Mouse (Mus musculus) CH12.LX (cell line): ENCODE measurements around the gene Slc22a14. TPM values are rescaled to one million over a fixed set of nuclear protein-coding genes. Genes with fewer than 3 reads are reported as not detected.

ENCODE experiments used
- DNase-seq: peaks from one replicate; pipeline ENCODE4 v3.0.0-alpha.2; 2013; ENCODE audit errors: extremely low read depth
- H3K27ac ChIP-seq: 2 replicates; pipeline ENCODE4 v1.5.1; 2012; ENCODE audit warnings: low read depth, mild to moderate bottlenecking, control low read depth, moderate library complexity; ENCODE audit not compliant: insufficient read depth
- H3K27me3 ChIP-seq: replicated peaks from 2 replicates; pipeline ENCODE3; 2012; ENCODE audit warnings: inconsistent platforms
- H3K36me3 ChIP-seq, 2 experiments: replicated peaks in 1 of 2; 2 replicates each; pipeline versions ENCODE3 to v1.6.1; 2012; ENCODE audit warnings: inconsistent platforms in 1 of 2, low read length in 1 of 2, mild to moderate bottlenecking in 1 of 2, mixed read lengths in 1 of 2, moderate library complexity in 1 of 2; ENCODE audit not compliant: control insufficient read depth in 1 of 2, insufficient read depth in 1 of 2
- H3K4me1 ChIP-seq, 2 experiments: 2 replicates each; pipeline ENCODE4 v1.6.1; 2012; ENCODE audit warnings: inconsistent platforms in 1 of 2, moderate library complexity in 1 of 2; ENCODE audit not compliant: insufficient read depth in 2 of 2, control insufficient read depth in 1 of 2
- H3K4me2 ChIP-seq: 2 replicates; pipeline ENCODE4 v1.6.1; 2012; ENCODE audit warnings: low read depth, mild to moderate bottlenecking, control low read depth; ENCODE audit not compliant: poor library complexity, insufficient read depth, severe bottlenecking
- H3K4me3 ChIP-seq, 3 experiments: fragments of 150-350 bp in 1 of 3; sonication (generic) in 1 of 3; replicated peaks in 1 of 3; 2 replicates each; pipeline versions ENCODE3 to v1.5.1; 2011 to 2012; ENCODE audit warnings: low read depth in 2 of 3, low read length in 2 of 3, mild to moderate bottlenecking in 2 of 3, moderate library complexity in 2 of 3, control low read depth in 1 of 3, improper control_type of control experiment in 1 of 3, inconsistent platforms in 1 of 3, mixed read lengths in 1 of 3; ENCODE audit not compliant: poor library complexity in 1 of 3
- H3K79me2 ChIP-seq: replicated peaks from 2 replicates; pipeline ENCODE4 v1.6.1; 2012; ENCODE audit warnings: mild to moderate bottlenecking, moderate library complexity; ENCODE audit not compliant: control insufficient read depth, poor library complexity, insufficient read depth, severe bottlenecking; ENCODE audit errors: extremely low read depth
- H3K9ac ChIP-seq: 2 replicates; pipeline ENCODE4 v1.6.1; 2012; ENCODE audit warnings: low read depth, mild to moderate bottlenecking, control low read depth, moderate library complexity; ENCODE audit not compliant: insufficient read depth
- H3K9me3 ChIP-seq: replicated peaks from 2 replicates; pipeline ENCODE3; 2012; ENCODE audit warnings: low read length, inconsistent platforms, mixed read lengths
- CHD1 ChIP-seq: IDR thresholded peaks from 2 replicates; pipeline ENCODE4 v1.6.1; 2012; ENCODE audit warnings: low read depth, low read length, improper control_type of control experiment, inconsistent platforms
- CHD2 ChIP-seq: IDR thresholded peaks from 2 replicates; pipeline ENCODE4 v1.6.1; 2011; ENCODE audit warnings: low read length, improper control_type of control experiment
- CTCF ChIP-seq, 2 experiments: IDR thresholded peaks in 1 of 2; conservative IDR thresholded peaks in 1 of 2; 2 replicates each; pipeline ENCODE4 v1.5.1; 2011 to 2012; ENCODE audit warnings: low read depth in 2 of 2, low read length in 2 of 2, improper control_type of control experiment in 1 of 2, inconsistent platforms in 1 of 2, mild to moderate bottlenecking in 1 of 2, moderate library complexity in 1 of 2
- E2F4 ChIP-seq: IDR thresholded peaks from 2 replicates; pipeline ENCODE4 v1.6.1; 2011; ENCODE audit warnings: low read depth, low read length, improper control_type of control experiment; ENCODE audit not compliant: insufficient replicate concordance
- ELF1 ChIP-seq: IDR thresholded peaks from 2 replicates; pipeline ENCODE4 v1.6.1; 2014; ENCODE audit warnings: low read depth, mild to moderate bottlenecking, inconsistent platforms, low read length, improper control_type of control experiment
- EP300 ChIP-seq: IDR thresholded peaks from 2 replicates; pipeline ENCODE4 v1.6.1; 2011; ENCODE audit warnings: low read length, improper control_type of control experiment
- ETS1 ChIP-seq: conservative IDR thresholded peaks from 2 replicates; pipeline ENCODE4 v1.6.1; 2012; ENCODE audit warnings: low read depth, mild to moderate bottlenecking, inconsistent platforms, low read length, improper control_type of control experiment, moderate library complexity
- GABPA ChIP-seq: IDR thresholded peaks from 2 replicates; pipeline ENCODE4 v1.6.1; 2012; ENCODE audit warnings: low read depth, low read length, improper control_type of control experiment, inconsistent platforms; ENCODE audit not compliant: insufficient replicate concordance
- HCFC1 ChIP-seq: IDR thresholded peaks from 2 replicates; pipeline ENCODE4 v1.6.1; 2012; ENCODE audit warnings: low read depth, mild to moderate bottlenecking, inconsistent platforms, low read length, improper control_type of control experiment
- IRF4 ChIP-seq: IDR thresholded peaks from 2 replicates; pipeline ENCODE4 v1.6.1; 2014; ENCODE audit warnings: low read depth, mild to moderate bottlenecking, inconsistent platforms, low read length, improper control_type of control experiment
- JUN ChIP-seq: IDR thresholded peaks from 2 replicates; pipeline ENCODE4 v1.6.1; 2011; ENCODE audit warnings: low read depth, mild to moderate bottlenecking, low read length, improper control_type of control experiment, moderate library complexity; ENCODE audit not compliant: insufficient read depth
- MEF2A ChIP-seq: IDR thresholded peaks from 2 replicates; pipeline ENCODE4 v1.6.1; 2014; ENCODE audit warnings: low read depth, mild to moderate bottlenecking, inconsistent platforms, low read length, improper control_type of control experiment, borderline replicate concordance
- NRF1 ChIP-seq: IDR thresholded peaks from 2 replicates; pipeline ENCODE4 v1.6.1; 2014; ENCODE audit warnings: low read depth, mild to moderate bottlenecking, inconsistent platforms, low read length, improper control_type of control experiment, moderate library complexity
- POLR2A ChIP-seq: IDR thresholded peaks from 2 replicates; pipeline ENCODE4 v1.6.1; 2011; ENCODE audit warnings: low read depth, mild to moderate bottlenecking, improper control_type of control experiment, low read length
- POLR2AphosphoS2 ChIP-seq: IDR thresholded peaks from 2 replicates; pipeline ENCODE4 v1.6.1; 2011; ENCODE audit warnings: low read depth, low read length, improper control_type of control experiment
- RAD21 ChIP-seq: IDR thresholded peaks from 2 replicates; pipeline ENCODE4 v1.6.1; 2011; ENCODE audit warnings: low read depth, mild to moderate bottlenecking, low read length, improper control_type of control experiment, moderate library complexity
- RCOR1 ChIP-seq: conservative IDR thresholded peaks from 2 replicates; pipeline ENCODE4 v1.6.1; 2012; ENCODE audit warnings: low read depth, mild to moderate bottlenecking, inconsistent platforms, low read length, improper control_type of control experiment
- SIN3A ChIP-seq: IDR thresholded peaks from 2 replicates; pipeline ENCODE4 v1.6.1; 2012; ENCODE audit warnings: low read length, improper control_type of control experiment, inconsistent platforms
- SMC3 ChIP-seq: IDR thresholded peaks from 2 replicates; pipeline ENCODE4 v1.6.1; 2011; ENCODE audit warnings: low read depth, low read length, improper control_type of control experiment
- TBP ChIP-seq: conservative IDR thresholded peaks from 2 replicates; pipeline ENCODE4 v1.6.1; 2011; ENCODE audit warnings: low read depth, low read length, improper control_type of control experiment
- TCF12 ChIP-seq: IDR thresholded peaks from 2 replicates; pipeline ENCODE4 v1.6.1; 2014; ENCODE audit warnings: low read depth, mild to moderate bottlenecking, inconsistent platforms, low read length, improper control_type of control experiment
- UBTF ChIP-seq: IDR thresholded peaks from 2 replicates; pipeline ENCODE4 v1.6.1; 2012; ENCODE audit warnings: low read depth, mild to moderate bottlenecking, inconsistent platforms, low read length, improper control_type of control experiment, moderate library complexity
- USF1 ChIP-seq: IDR thresholded peaks from 2 replicates; pipeline ENCODE4 v1.6.1; 2014; ENCODE audit warnings: low read depth, mild to moderate bottlenecking, inconsistent platforms, low read length, improper control_type of control experiment
- ZNF384 ChIP-seq: IDR thresholded peaks from 2 replicates; pipeline ENCODE4 v1.6.1; 2012; ENCODE audit warnings: low read depth, low read length, improper control_type of control experiment, inconsistent platforms
- dilution Hi-C: fragments of 300-500 bp; cut with MboI; formaldehyde crosslinking; loops from 2 replicates; pipeline ENCODE4 v1.14.3; 2020; ENCODE audit warnings: low sequenced_read_pairs; ENCODE audit not compliant: extremely low pct_unique_long_range_greater_than_20kb, extremely low pct_ligation_motif_present
- in situ Hi-C: fragments of 300-500 bp; cut with MboI; formaldehyde crosslinking; loops from 3 replicates; pipeline ENCODE4 v1.14.3; 2019; ENCODE audit warnings: low sequenced_read_pairs, low pct_ligation_motif_present, low pct_unique_long_range_greater_than_20kb, mixed read lengths
- polyA plus RNA-seq: library from polyadenylated mRNA; unstranded; fragments of >175 nt; gene quantifications from 2 replicates; pipeline ENCODE4 v1.2.1, GENCODE M21; 2012; ENCODE audit warnings: low read depth; ENCODE audit not compliant: insufficient read length
- total RNA-seq, 2 experiments: library from RNA; depleted of rRNA; stranded (reverse); fragments of 300-350 nt in 1 of 2; fragments of >200 nt in 1 of 2; gene quantifications; 2 replicates each; pipeline ENCODE4 v1.2.3; 2012 to 2014

Slc22a14 gene
- total and polyA plus RNA-seq, 3 experiments, result not detected

GRCm38 (mm10) chr9:119164743-119165142 lies 200.6 kb downstream of the Slc22a14 start:
- TF ChIP-seq CHD2 (no peak), RCOR1 (no peak), TCF12 (no peak), GABPA (no peak), POLR2A (no peak), CHD1 (no peak), UBTF (no peak), IRF4 (no peak), SMC3 (no peak), ZNF384 (no peak), NRF1 (no peak), MEF2A (no peak), POLR2AphosphoS2 (no peak), USF1 (no peak)
- TF ChIP-seq, all 38 proteins: peak for 0
- Histone ChIP-seq H3K4me1 (no peaks in the 10 kb centered on the region), H3K79me2 (no peaks in the 10 kb centered on the region), H3K27me3 (peaks cover 50% of the 10 kb centered on the region), H3K27ac (no peak overlapping the region), H3K4me2 (no peak overlapping the region), H3K4me3 (no peak overlapping the region), H3K9ac (no peak overlapping the region), H3K9me3 (no peaks in the 10 kb centered on the region), H3K36me3 (no peaks in the 10 kb centered on the region)
- in situ Hi-C loops, result no loop called here
- DNase-seq, result no peak
- dilution Hi-C loops, result no loop called here

- H3K4me1 ChIP-seq, result peaks cover 0 to 2% of the 10 kb centered on the region in 2 experiments; a peak in 2 of 4 replicates
- dilution Hi-C loops, result no loop called here
- in situ Hi-C loops, result no loop called here
- no peak overlapping the region for H3K9ac ChIP-seq
- no peak overlapping the region for H3K4me2 ChIP-seq
- no peak overlapping the region for H3K4me3 ChIP-seq
- peaks cover 60% of the 10 kb centered on the region for H3K27me3 ChIP-seq
- TF ChIP-seq RAD21, result no peak
- TF ChIP-seq ELF1, result no peak
- TF ChIP-seq JUN, result no peak
- no peak for TF ChIP-seq CHD2
- no peak for TF ChIP-seq IRF4
- TF ChIP-seq MEF2A, result no peak
- no peak for TF ChIP-seq USF1
- TF ChIP-seq CTCF (conservative IDR thresholded peaks at IDR 0.05 in 1 of 2, IDR thresholded peaks at IDR 0.05 in 1 of 2; ENCODE audit: low read depth in 2 of 2, low read length in 2 of 2), result no peak
- TF ChIP-seq NRF1, result no peak
- TF ChIP-seq ETS1, result no peak
- no peak for TF ChIP-seq TBP
- no peak for TF ChIP-seq ZNF384
- TF ChIP-seq TCF12, result no peak
- no peak for TF ChIP-seq SIN3A
- TF ChIP-seq E2F4, result no peak
- no peak for TF ChIP-seq HCFC1
- TF ChIP-seq EP300, result no peak
- no peak overlapping the region for H3K27ac ChIP-seq
- H3K36me3 ChIP-seq, result no peaks in the 10 kb centered on the region
- H3K79me2 ChIP-seq, result no peaks in the 10 kb centered on the region
- H3K9me3 ChIP-seq, result no peaks in the 10 kb centered on the region
- DNase-seq, result no peak
Observed at GRCm38 (mm10) chr9:119160689-119161088, 204.7 kb downstream of the Slc22a14 start.
